Mouse (Mus musculus) MEL (cell line): ENCODE data around the gene Hook2.

Experiments
- CHD1 ChIP-seq: IDR thresholded peaks from 2 replicates; pipeline ENCODE4 v1.6.1; 2012; ENCODE audit warnings: low read depth, mild to moderate bottlenecking, inconsistent platforms, low read length, improper control_type of control experiment
- CHD2 ChIP-seq: IDR thresholded peaks from 2 replicates; pipeline ENCODE4 v1.6.1; 2011; ENCODE audit warnings: low read length, improper control_type of control experiment
- CTCF ChIP-seq, 3 experiments: IDR thresholded peaks in 2 of 3; conservative IDR thresholded peaks in 1 of 3; 2 replicates each; pipeline ENCODE4 v1.5.1; 2011 to 2012; ENCODE audit warnings: low read length in 3 of 3, low read depth in 2 of 3, mild to moderate bottlenecking in 2 of 3, improper control_type of control experiment in 1 of 3, inconsistent platforms in 1 of 3, mixed read lengths in 1 of 3, moderate library complexity in 1 of 3; ENCODE audit not compliant: control insufficient read depth in 1 of 3, insufficient read depth in 1 of 3, poor library complexity in 1 of 3, severe bottlenecking in 1 of 3
- HCFC1 ChIP-seq: IDR thresholded peaks from 2 replicates; pipeline ENCODE4 v1.6.1; 2012; ENCODE audit warnings: low read depth, mild to moderate bottlenecking, inconsistent platforms, low read length, improper control_type of control experiment, moderate library complexity
- POLR2A ChIP-seq, 2 experiments: IDR thresholded peaks; 2 replicates each; pipeline ENCODE4 v1.6.1; 2011 to 2012; ENCODE audit warnings: low read length in 2 of 2, mild to moderate bottlenecking in 2 of 2, control low read depth in 1 of 2, improper control_type of control experiment in 1 of 2, low read depth in 1 of 2, moderate library complexity in 1 of 2; ENCODE audit not compliant: control insufficient read depth in 1 of 2, insufficient read depth in 1 of 2, poor library complexity in 1 of 2
- TAL1 ChIP-seq: IDR thresholded peaks from 2 replicates; pipeline ENCODE4 v1.6.1; 2012; ENCODE audit warnings: mild to moderate bottlenecking, inconsistent platforms, low read length, moderate library complexity, mixed read lengths

- TF ChIP-seq TAL1 (no peak), CTCF (IDR thresholded peaks at IDR 0.05 in 2 of 3, conservative IDR thresholded peaks at IDR 0.05 in 1 of 3; ENCODE audit: control insufficient read depth in 1 of 3, insufficient read depth in 1 of 3, low read depth in 2 of 3, low read length in 3 of 3, poor library complexity in 1 of 3, severe bottlenecking in 1 of 3) (no peak), POLR2A (IDR thresholded peaks at IDR 0.05; ENCODE audit: control insufficient read depth in 1 of 2, insufficient read depth in 1 of 2, low read depth in 1 of 2, low read length in 2 of 2, poor library complexity in 1 of 2) (no peak), CHD2 (no peak), HCFC1 (no peak), CHD1 (no peak)
Measured at GRCm38 (mm10) chr8:85017209-85017608, 26.8 kb downstream of the Hook2 start.
